Mouse (Mus musculus) liver, adult (tissue): ENCODE results near the gene Zfp9.

ENCODE experiments used
- GATA4 ChIP-seq: IDR thresholded peaks from 2 replicates; pipeline ENCODE4 v1.6.1; 2014; ENCODE audit warnings: mild to moderate bottlenecking, low read length; ENCODE audit not compliant: insufficient replicate concordance

Zfp9 gene

GRCm38 (mm10) chr6:118478957-118479708 is at the start of gene Zfp9:
TSS of gene Zfp9 (minus strand) at chr6:118479320.
- TF ChIP-seq GATA4 = no peak

GRCm38 (mm10) chr6:118520668-118521067 is 41.5 kb upstream of the Zfp9 start:
- TF ChIP-seq GATA4 = no peak

- TF ChIP-seq GATA4 = no peak
These were observed 34.4 kb upstream of the Zfp9 start for GRCm38 (mm10) chr6:118513335-118514012.

- TF ChIP-seq GATA4 = no peak
These were observed 19.9 kb upstream of the Zfp9 start for GRCm38 (mm10) chr6:118499010-118499409.

GRCm38 (mm10) chr6:118482125-118482524 is 3.0 kb upstream of the Zfp9 start:
- TF ChIP-seq GATA4 = no peak

- TF ChIP-seq GATA4 = no peak
These were observed 990 bp downstream of the Zfp9 start for GRCm38 (mm10) chr6:118477875-118478785.

- no peak for TF ChIP-seq GATA4
These were observed 16.9 kb downstream of the Zfp9 start for GRCm38 (mm10) chr6:118462069-118462705.

- TF ChIP-seq GATA4 = no peak
These were observed 21.4 kb downstream of the Zfp9 start for GRCm38 (mm10) chr6:118457726-118458125.

- no peak for TF ChIP-seq GATA4
These were observed 24.0 kb downstream of the Zfp9 start, which contains the start of gene Zfp248 for GRCm38 (mm10) chr6:118455042-118455631. TSS of gene Zfp248 (minus strand) at chr6:118455528.

- TF ChIP-seq GATA4 = no peak
These were observed 24.7 kb downstream of the Zfp9 start for GRCm38 (mm10) chr6:118454452-118454851.

GRCm38 (mm10) chr6:118431502-118431901 is 47.6 kb downstream of the Zfp9 start:
- TF ChIP-seq GATA4 = no peak

- no peak for TF ChIP-seq GATA4
These were observed 52.5 kb downstream of the Zfp9 start for GRCm38 (mm10) chr6:118426666-118427065.

- no peak for TF ChIP-seq GATA4
These were observed 59.8 kb downstream of the Zfp9 start, which contains the start of gene Bms1 for GRCm38 (mm10) chr6:118419050-118419920. TSS of gene Bms1 (minus strand) at chr6:118419474.
